Mouse (Mus musculus) monocyte, adult 5-6 weeks (primary cell): ENCODE data around the gene Zfp207. TPM values are rescaled to one million over a fixed set of nuclear protein-coding genes. Genes with fewer than 3 reads are reported as not detected.

Experiments used
- ATAC-seq: fragments of 153-309, 156-312 bp; replicated peaks from 2 replicates; pipeline ENCODE4 v1.8.0; 2017; ENCODE audit warnings: mild to moderate bottlenecking; ENCODE audit not compliant: low TSS enrichment, insufficient number of reproducible peaks, severe bottlenecking, poor library complexity, low FRiP score
- total RNA-seq: library from RNA; stranded (forward); fragments of 200-1000, 200-491, 200-594 nt; gene quantifications from 3 replicates; pipeline ENCODE4 v1.2.3, GENCODE M21; 2017

Gene Zfp207
- total RNA-seq, 1 experiment from 2014 or later, result 195 TPM

GRCm38 (mm10) chr11:80453198-80453597 lies 70.1 kb downstream of the Zfp207 start:
- ATAC-seq, result no peak

Other genes starting within 250 kb of the Zfp207 start
- 2.9 to 11.4 TPM (median 5.8 TPM) in 3 replicates for gene Tefm, start 241.1 kb upstream of the Zfp207 start, total RNA-seq
- 6.7 to 11.8 TPM (median 8.7 TPM) in 3 replicates for gene Adap2, start 229.2 kb upstream of the Zfp207 start, total RNA-seq
- gene Rnf135, start 199.4 kb upstream of the Zfp207 start, total RNA-seq, result 5.0 to 10.4 TPM (median 6.2 TPM) in 3 replicates
- 48.4 to 57.1 TPM (median 56.2 TPM) in 3 replicates for gene Rhot1, start 174.3 kb upstream of the Zfp207 start, total RNA-seq
- not detected in 3 replicates for gene Rhbdl3, start 82.4 kb upstream of the Zfp207 start, total RNA-seq
- 4.8 to 8.8 TPM (median 8.3 TPM) in 3 replicates for gene 5730455P16Rik, start 5.2 kb upstream of the Zfp207 start, total RNA-seq
- gene Psmd11, start 45.3 kb downstream of the Zfp207 start, total RNA-seq, result 47.1 to 87.8 TPM (median 55.9 TPM) in 3 replicates
- 0.49 to 3.8 TPM (median 2.4 TPM) in 3 replicates for gene Cdk5r1, start 93.7 kb downstream of the Zfp207 start, total RNA-seq